Mouse (Mus musculus) liver, adult 2 months (tissue): ENCODE results near the gene Ptprd.

Experiments used
- CTCF ChIP-seq: fragments of 200-500 bp; IDR thresholded peaks from 2 replicates; pipeline ENCODE4 v1.5.1; 2011; ENCODE audit warnings: low read depth, low read length, control low read depth
- POLR2A ChIP-seq: fragments of 200-500 bp; IDR thresholded peaks from 2 replicates; pipeline ENCODE4 v1.6.1; 2011; ENCODE audit warnings: low read length, control low read depth; ENCODE audit not compliant: insufficient read depth; ENCODE audit errors: extremely low read depth

- no peak for TF ChIP-seq CTCF
- TF ChIP-seq POLR2A: no peak
These were observed 674.4 kb downstream of the Ptprd start for GRCm38 (mm10) chr4:77537336-77537735.
